Mouse (Mus musculus): Measurements from ENCODE around the gene Rpl13a. TPM values are rescaled to one million over a fixed set of nuclear protein-coding genes. Genes with fewer than 3 reads are reported as not detected.
"Not testable (repeated sequence)": the region's sequence is repeated elsewhere in the genome, so short reads cannot be mapped to it uniquely, and the experiment has no call there.

Rpl13a gene
- polyA plus RNA-seq (2016; fragmentation: Nextera tagmentation; extraction: Ambion mirVana): 1,022 and 1,026 TPM in 2 replicates

DNA sequence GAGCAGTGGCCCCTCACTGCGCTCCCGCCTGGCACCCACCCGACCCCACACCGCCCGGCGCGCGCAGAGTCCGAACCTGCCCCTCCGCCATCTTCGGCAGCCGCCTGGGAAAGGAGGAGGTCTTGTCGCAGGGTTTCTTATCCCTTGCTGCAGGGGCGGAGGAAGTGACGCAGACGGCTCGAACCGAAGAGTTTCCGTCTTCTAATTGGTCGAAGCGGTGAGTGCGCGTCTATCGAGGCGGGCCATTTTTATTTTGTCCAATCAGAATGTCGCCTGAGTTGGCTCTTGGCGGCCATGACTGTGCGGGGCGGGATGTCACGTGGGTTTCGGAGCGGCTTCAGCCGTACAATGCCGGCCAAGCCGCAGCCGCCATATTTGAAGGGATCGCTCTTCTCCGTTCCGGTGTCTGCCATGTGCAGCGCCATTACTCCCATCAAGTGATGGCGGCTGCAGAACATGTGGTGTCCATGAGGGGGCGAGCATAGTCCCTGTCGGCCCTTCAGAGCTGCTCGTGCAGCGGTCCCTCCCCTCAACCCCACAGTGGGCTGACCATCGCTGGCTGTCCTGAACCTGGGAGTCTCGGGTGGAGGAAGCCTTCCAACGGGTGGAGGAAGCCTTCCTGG lies at the start of gene Rpl13a:
TSS of gene Rpl13a (minus strand) at position 138 of the 623 bp plus-strand sequence.
- H3K27ac ChIP-seq (replicated peaks): peak within 1 kb of the TSS; percentile 90
- H3K4me1 ChIP-seq: peaks cover 38% of the 10 kb centered on the region
- peak within 1 kb of the TSS; percentile 99 for H3K9ac ChIP-seq (replicated peaks)
- H3K36me3 ChIP-seq: peaks cover 27% of the 10 kb centered on the region
- H3K27me3 ChIP-seq: 0 out of 2 replicates have a peak, but pooled peaks cover 2% of the 10 kb centered on the region
- H3K4me2 ChIP-seq (replicated peaks): peak within 1 kb of the TSS; percentile 94
- WGBS: under 1% methylated on average over 48 of the region's 48 CpGs
- H3K9me3 ChIP-seq: 0 out of 2 replicates have a peak, but pooled peaks cover 2% of the 10 kb centered on the region
- peak within 1 kb of the TSS; percentile 94 for H3K4me3 ChIP-seq
- ATAC-seq (ENCODE audit: low FRiP score, low read depth): peak; percentile 92

GRCm38 (mm10) chr7:45176356-45176755 lies 47.8 kb upstream of the Rpl13a start:
- ATAC-seq (ENCODE audit: low FRiP score, low read depth): no peak
- Histone ChIP-seq H3K9ac (replicated peaks) (no peak overlapping the region), H3K4me1 (peaks cover 18% of the 10 kb centered on the region), H3K9me3 (no peaks in the 10 kb centered on the region), H3K4me3 (peak overlapping the region; percentile 26), H3K4me2 (replicated peaks) (peak overlapping the region; percentile 29), H3K27ac (replicated peaks) (no peak overlapping the region), H3K36me3 (no peaks in the 10 kb centered on the region), H3K27me3 (peaks cover 97% of the 10 kb centered on the region)
- WGBS: 2% methylated on average over 31 of the region's 31 CpGs

DNA sequence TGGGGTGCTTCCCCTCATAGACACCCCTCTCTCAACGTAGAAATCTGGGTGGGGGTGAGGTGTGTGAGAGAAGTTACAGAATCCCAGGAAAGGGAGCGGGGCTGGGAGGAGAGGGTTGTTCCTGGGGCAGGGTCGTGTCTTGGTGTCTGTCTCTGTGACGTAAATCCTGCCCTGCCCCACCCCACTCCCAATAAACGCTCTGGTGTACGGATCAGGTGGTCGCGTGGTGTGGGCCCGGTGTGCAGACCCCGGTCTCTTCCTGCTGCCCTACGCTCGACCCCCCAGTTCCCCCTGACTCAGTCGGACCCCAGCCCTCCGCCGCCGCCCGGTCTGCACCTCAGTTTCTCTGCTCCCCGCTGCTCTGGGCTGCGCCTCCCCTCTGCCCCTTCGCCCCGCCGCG lies 47.4 kb upstream of the Rpl13a start:
- Histone ChIP-seq H3K9ac (replicated peaks) (no peak overlapping the region), H3K27me3 (peaks cover 96% of the 10 kb centered on the region), H3K9me3 (no peaks in the 10 kb centered on the region), H3K27ac (replicated peaks) (no peak overlapping the region), H3K36me3 (no peaks in the 10 kb centered on the region), H3K4me3 (peak overlapping the region; percentile 26), H3K4me1 (peaks cover 16% of the 10 kb centered on the region), H3K4me2 (replicated peaks) (peak overlapping the region; percentile 29)
- 2% methylated on average over 23 of the region's 23 CpGs for WGBS
- no peak for ATAC-seq (ENCODE audit: low FRiP score, low read depth)

DNA sequence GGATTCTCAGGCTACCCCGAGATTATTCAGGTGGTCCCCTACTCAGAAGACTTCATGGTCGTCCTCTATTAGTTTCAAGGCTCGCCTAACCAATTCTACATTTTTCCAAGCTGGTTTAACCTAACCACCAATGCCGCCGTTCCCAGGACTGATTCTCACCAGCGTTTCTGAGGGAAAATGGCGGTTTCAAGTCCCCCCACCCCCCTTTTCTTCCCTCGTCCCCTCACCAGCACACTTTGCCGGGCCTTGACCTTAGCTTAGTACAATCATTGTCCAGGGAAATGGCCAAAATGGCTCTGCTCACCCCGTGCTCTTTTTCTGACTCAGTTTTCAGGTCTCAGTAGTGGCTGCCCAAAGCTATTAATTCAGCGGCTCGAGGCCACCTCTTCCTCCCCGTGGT lies 46.8 kb upstream of the Rpl13a start:
- no peak overlapping the region for H3K27ac ChIP-seq (replicated peaks)
- H3K27me3 ChIP-seq: peaks cover 96% of the 10 kb centered on the region
- H3K4me1 ChIP-seq: peaks cover 16% of the 10 kb centered on the region
- no peaks in the 10 kb centered on the region for H3K36me3 ChIP-seq
- H3K4me3 ChIP-seq: no peak overlapping the region
- 2% methylated on average over 13 of the region's 13 CpGs for WGBS
- H3K9ac ChIP-seq (replicated peaks): no peak overlapping the region
- ATAC-seq (ENCODE audit: low FRiP score, low read depth): no peak
- H3K9me3 ChIP-seq: peaks cover 1% of the 10 kb centered on the region; the same call in 1 of the 2 replicates
- H3K4me2 ChIP-seq (replicated peaks): 0 out of 2 replicates have a peak overlapping the region, but pooled peaks have one; percentile 32

- Histone ChIP-seq H3K4me1 (peaks cover 16% of the 10 kb centered on the region), H3K9me3 (peaks cover 8% of the 10 kb centered on the region; the same call in 1 of the 2 replicates), H3K4me2 (replicated peaks) (peak overlapping the region; percentile 32; the same call in 1 of the 2 replicates), H3K27ac (replicated peaks) (no peak overlapping the region), H3K4me3 (peak overlapping the region; percentile 19), H3K27me3 (peaks cover 96% of the 10 kb centered on the region), H3K36me3 (no peaks in the 10 kb centered on the region), H3K9ac (replicated peaks) (no peak overlapping the region)
- 3% methylated on average over 29 of the region's 29 CpGs for WGBS
- no peak for ATAC-seq (ENCODE audit: low FRiP score, low read depth)
Observed at GRCm38 (mm10) chr7:45174567-45175280, 46.2 kb upstream of the Rpl13a start.

DNA sequence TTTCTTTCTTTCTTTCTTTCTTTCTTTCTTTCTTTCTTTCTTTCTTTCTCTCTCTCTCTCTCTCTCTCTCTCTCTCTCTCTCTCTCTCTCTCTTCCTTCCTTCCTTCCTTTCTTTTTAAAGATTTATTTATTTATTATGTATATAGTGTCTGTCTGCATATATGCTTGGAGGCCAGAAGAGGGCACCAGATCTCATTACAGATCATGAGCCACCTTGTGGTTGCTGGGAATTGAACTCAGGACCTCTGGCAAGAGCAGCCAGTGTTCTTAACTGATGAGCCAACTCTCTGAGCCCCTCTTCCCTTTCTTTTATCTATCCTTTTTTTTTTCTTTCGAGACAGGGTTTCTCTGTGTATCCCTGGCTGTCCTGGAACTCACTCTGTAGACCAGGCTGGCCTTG lies 45.2 kb upstream of the Rpl13a start:
- not testable (repeated sequence) for H3K36me3 ChIP-seq; H3K4me2 ChIP-seq (replicated peaks); H3K9ac ChIP-seq (replicated peaks); H3K27ac ChIP-seq (replicated peaks); ATAC-seq (ENCODE audit: low FRiP score, low read depth); H3K4me3 ChIP-seq
- H3K4me1 ChIP-seq: peaks cover 17% of the 10 kb centered on the region
- H3K27me3 ChIP-seq: peaks cover 96% of the 10 kb centered on the region
- peaks cover 12% of the 10 kb centered on the region; the same call in 1 of the 2 replicates for H3K9me3 ChIP-seq
- 58% methylated on average over 1 of the region's 1 CpGs for WGBS

- no peak overlapping the region for H3K27ac ChIP-seq (replicated peaks)
- no peak overlapping the region for H3K9ac ChIP-seq (replicated peaks)
- H3K27me3 ChIP-seq: peaks cover 96% of the 10 kb centered on the region
- peaks cover 21% of the 10 kb centered on the region for H3K4me1 ChIP-seq
- WGBS: 62% methylated on average over 7 of the region's 7 CpGs
- H3K4me3 ChIP-seq: no peak overlapping the region
- no peak for ATAC-seq (ENCODE audit: low FRiP score, low read depth)
- H3K36me3 ChIP-seq: no peaks in the 10 kb centered on the region
- peaks cover 12% of the 10 kb centered on the region; the same call in 1 of the 2 replicates for H3K9me3 ChIP-seq
- H3K4me2 ChIP-seq (replicated peaks): no peak overlapping the region
Observed at GRCm38 (mm10) chr7:45172974-45173373, 44.4 kb upstream of the Rpl13a start.

- ATAC-seq (ENCODE audit: low FRiP score, low read depth): no peak
- peaks cover 10% of the 10 kb centered on the region; the same call in 1 of the 2 replicates for H3K4me1 ChIP-seq
- H3K27me3 ChIP-seq: peaks cover 96% of the 10 kb centered on the region
- no peak overlapping the region for H3K4me2 ChIP-seq (replicated peaks)
- H3K4me3 ChIP-seq: no peak overlapping the region
- H3K9ac ChIP-seq (replicated peaks): no peak overlapping the region
- no peak overlapping the region for H3K27ac ChIP-seq (replicated peaks)
- H3K36me3 ChIP-seq: no peaks in the 10 kb centered on the region
- WGBS: 92% methylated on average over 3 of the region's 3 CpGs
- H3K9me3 ChIP-seq: peaks cover 12% of the 10 kb centered on the region; the same call in 1 of the 2 replicates
Observed at GRCm38 (mm10) chr7:45169495-45169894, 40.9 kb upstream of the Rpl13a start.

DNA sequence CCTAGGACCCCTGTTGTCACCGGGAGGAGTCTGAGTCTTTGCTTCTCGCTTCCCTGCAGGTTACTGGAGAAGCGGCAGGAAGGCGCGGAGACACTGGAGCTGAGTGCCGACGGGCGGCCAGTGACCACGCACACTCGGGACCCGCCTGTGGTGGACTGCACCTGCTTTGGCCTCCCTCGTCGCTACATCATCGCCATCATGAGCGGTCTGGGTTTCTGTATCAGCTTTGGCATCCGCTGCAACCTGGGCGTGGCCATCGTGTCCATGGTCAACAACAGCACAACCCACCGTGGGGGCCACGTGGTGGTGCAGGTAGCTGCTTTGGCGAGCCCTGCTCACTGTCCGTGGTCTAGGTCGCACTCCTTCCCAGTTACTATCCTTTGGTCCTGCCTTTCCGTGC lies 40.1 kb upstream of the Rpl13a start:
- Histone ChIP-seq H3K9ac (replicated peaks) (no peak overlapping the region), H3K27ac (replicated peaks) (no peak overlapping the region), H3K27me3 (peaks cover 97% of the 10 kb centered on the region), H3K4me2 (replicated peaks) (peak overlapping the region; percentile 12; the same call in 1 of the 2 replicates), H3K9me3 (peaks cover 12% of the 10 kb centered on the region; the same call in 1 of the 2 replicates), H3K4me3 (no peak overlapping the region), H3K36me3 (no peaks in the 10 kb centered on the region), H3K4me1 (peaks cover 18% of the 10 kb centered on the region)
- WGBS: 4% methylated on average over 24 of the region's 24 CpGs
- ATAC-seq (ENCODE audit: low FRiP score, low read depth): no peak

- Histone ChIP-seq H3K9me3 (peaks cover 12% of the 10 kb centered on the region; the same call in 1 of the 2 replicates), H3K4me3 (no peak overlapping the region), H3K9ac (replicated peaks) (no peak overlapping the region), H3K27me3 (peaks cover 99% of the 10 kb centered on the region), H3K36me3 (no peaks in the 10 kb centered on the region), H3K4me1 (peaks cover 19% of the 10 kb centered on the region), H3K4me2 (replicated peaks) (peak overlapping the region; percentile 12; the same call in 1 of the 2 replicates), H3K27ac (replicated peaks) (no peak overlapping the region)
- no peak; the same call in 1 of the 2 replicates for ATAC-seq (ENCODE audit: low FRiP score, low read depth)
- 1% methylated on average over 19 of the region's 19 CpGs for WGBS
Observed at GRCm38 (mm10) chr7:45167761-45168445, 39.3 kb upstream of the Rpl13a start.

DNA sequence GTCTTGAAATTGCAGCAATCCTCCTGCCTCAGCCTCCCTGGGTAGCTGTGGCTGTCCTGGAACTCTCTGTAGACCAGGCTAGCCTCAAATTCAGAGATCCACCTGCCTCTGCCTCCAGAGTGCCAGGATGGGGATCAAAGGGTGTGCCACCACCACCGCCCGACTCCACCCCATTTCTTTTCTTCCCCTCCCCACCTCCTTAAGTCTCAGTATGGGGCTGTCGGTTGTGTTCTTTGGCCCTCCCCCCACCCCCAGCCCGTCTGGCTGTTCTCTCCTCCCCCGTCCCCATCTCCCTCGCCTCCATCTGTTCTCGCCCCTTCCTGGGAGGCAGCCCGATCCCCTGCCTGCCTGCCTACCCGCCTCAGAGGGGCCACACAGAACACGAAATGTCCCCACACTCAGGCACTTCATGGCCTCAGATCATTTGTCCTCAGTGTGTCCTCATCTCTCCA lies 38.4 kb upstream of the Rpl13a start:
- no peaks in the 10 kb centered on the region for H3K36me3 ChIP-seq

More for the DNA sequence above, 38.4 kb upstream of the Rpl13a start:
- no peak overlapping the region for H3K4me2 ChIP-seq (replicated peaks)
- H3K9me3 ChIP-seq: peaks cover 12% of the 10 kb centered on the region; the same call in 1 of the 2 replicates
- peaks cover 27% of the 10 kb centered on the region for H3K4me1 ChIP-seq
- H3K4me3 ChIP-seq: no peak overlapping the region
- 20% methylated on average over 10 of the region's 10 CpGs for WGBS
- no peak for ATAC-seq (ENCODE audit: low FRiP score, low read depth)
- peaks cover 96% of the 10 kb centered on the region for H3K27me3 ChIP-seq
- H3K9ac ChIP-seq (replicated peaks): no peak overlapping the region
- H3K27ac ChIP-seq (replicated peaks): no peak overlapping the region

All from midbrain, embryonic 12.5 days (tissue).